Comparison of ENCODE assay signal across 11 mouse cellular contexts in genomic region chr11:108248218-108249046, GRCm38 (mm10).
A peak's percentile ranks its signal among the peaks of the same experiment; 100 is the strongest.
DNase-seq lines count a peak whose midpoint lies in the region; ATAC-seq and TF ChIP-seq lines count a peak whose summit lies in the region.
"Had no signal": no experiment of that assay in that cellular context is flagged by ENCODE, and none has a peak within 500 bp of the region (broad histone marks: within the 10 kb centered on the region; RNA-seq: fewer than 3 reads in every experiment).

No protein-coding gene starts in this region.

- peak; percentile 29 for DNase-seq in lung, postnatal 0 days (ENCODE audit: low spot score)
- DNase-seq in lung, postnatal 36 days, result no peak
- peak; percentile 35 for DNase-seq in thymus, postnatal 14 days
- no peak for DNase-seq in cerebellum, adult 11 months
- DNase-seq in adrenal gland, postnatal 4 days (ENCODE audit: low spot score in 2 of 2), result no peak
- DNase-seq: cerebellum, postnatal 36 days; kidney, postnatal 4 days; left cerebral cortex, postnatal 4 days had no signal

- no peaks in the 10 kb centered on the region for H3K9me3 ChIP-seq in lung, postnatal 0 days (ENCODE audit: low read length)
- no peaks in the 10 kb centered on the region for H3K9me3 ChIP-seq in liver, embryonic 15.5 days (replicated peaks)
- H3K9me3 ChIP-seq in forebrain, embryonic 15.5 days, result no peaks in the 10 kb centered on the region

- H3K4me3 ChIP-seq in lung, postnatal 0 days (ENCODE audit: low read depth, low read length), result no peak overlapping the region
- H3K4me3 ChIP-seq in bone marrow, adult 2 months (replicated peaks; ENCODE audit: control insufficient read depth, low read depth, low read length), result no peak overlapping the region
- no peak overlapping the region; the same call in 1 of the 2 replicates for H3K4me3 ChIP-seq in liver, embryonic 15.5 days (replicated peaks)
- no peak overlapping the region for H3K4me3 ChIP-seq in forebrain, embryonic 15.5 days

- WGBS in lung, postnatal 0 days, result 54% methylated on average over 12 of the region's 12 CpGs
- WGBS in bone marrow, adult 2 months, result 3% methylated on average over 12 of the region's 12 CpGs
- 7% methylated on average over 12 of the region's 12 CpGs for WGBS in liver, embryonic 15.5 days (ENCODE audit: insufficient replicate concordance)
- WGBS in forebrain, embryonic 15.5 days, result 87% methylated on average over 12 of the region's 12 CpGs

- H3K27ac ChIP-seq in lung, postnatal 0 days (ENCODE audit: low read length), result no peak overlapping the region
- peak overlapping the region; percentile 30 for H3K27ac ChIP-seq in bone marrow, adult 2 months (ENCODE audit: control insufficient read depth, insufficient read depth, low read depth, low read length, poor library complexity)
- no peak overlapping the region for H3K27ac ChIP-seq in liver, embryonic 15.5 days (replicated peaks)
- H3K27ac ChIP-seq in forebrain, embryonic 15.5 days (replicated peaks), result no peak overlapping the region

- no peak for TF ChIP-seq POLR2A in bone marrow, adult 2 months (IDR thresholded peaks at IDR 0.05; ENCODE audit: borderline replicate concordance, control insufficient read depth, low read depth, low read length)

- H3K36me3 ChIP-seq in lung, postnatal 0 days (ENCODE audit: insufficient read depth, low read length), result no peaks in the 10 kb centered on the region
- no peaks in the 10 kb centered on the region for H3K36me3 ChIP-seq in liver, embryonic 15.5 days (replicated peaks)
- no peaks in the 10 kb centered on the region for H3K36me3 ChIP-seq in forebrain, embryonic 15.5 days

- ATAC-seq in lung, postnatal 0 days, result no peak
- no peak for ATAC-seq in liver, embryonic 15.5 days (ENCODE audit: insufficient read depth)
- no peak for ATAC-seq in forebrain, embryonic 15.5 days (replicated peaks)

- H3K9ac ChIP-seq in lung, postnatal 0 days (replicated peaks; ENCODE audit: low read depth), result no peak overlapping the region
- no peak overlapping the region for H3K9ac ChIP-seq in liver, embryonic 15.5 days
- H3K9ac ChIP-seq in forebrain, embryonic 15.5 days (replicated peaks), result no peak overlapping the region

- H3K27me3 ChIP-seq in lung, postnatal 0 days (replicated peaks; ENCODE audit: insufficient read depth, low read length), result no peaks in the 10 kb centered on the region
- no peaks in the 10 kb centered on the region for H3K27me3 ChIP-seq in liver, embryonic 15.5 days
- H3K27me3 ChIP-seq in forebrain, embryonic 15.5 days, result no peaks in the 10 kb centered on the region

- TF ChIP-seq CTCF in lung, postnatal 0 days (IDR thresholded peaks at IDR 0.05), result no peak
- no peak for TF ChIP-seq CTCF in bone marrow, adult 2 months (IDR thresholded peaks at IDR 0.05; ENCODE audit: control insufficient read depth, insufficient read depth, low read length)

- no peaks in the 10 kb centered on the region for H3K4me1 ChIP-seq in lung, postnatal 0 days (ENCODE audit: insufficient read depth, low read depth, low read length)
- peaks cover 5% of the 10 kb centered on the region for H3K4me1 ChIP-seq in bone marrow, adult 2 months (ENCODE audit: control insufficient read depth, insufficient read depth, low read length)
- peaks cover 56% of the 10 kb centered on the region for H3K4me1 ChIP-seq in liver, embryonic 15.5 days (replicated peaks)
- H3K4me1 ChIP-seq in forebrain, embryonic 15.5 days, result peaks cover 3% of the 10 kb centered on the region; the same call in 1 of the 2 replicates

- no peak overlapping the region for H3K4me2 ChIP-seq in lung, postnatal 0 days (replicated peaks; ENCODE audit: low read depth, low read length)
- H3K4me2 ChIP-seq in liver, embryonic 15.5 days, result peak overlapping the region; percentile 11; the same call in 1 of the 2 replicates
- H3K4me2 ChIP-seq in forebrain, embryonic 15.5 days (replicated peaks), result no peak overlapping the region

- no peak for TF ChIP-seq EP300 in lung, postnatal 0 days (IDR thresholded peaks at IDR 0.05)

Comparison
In these comparisons a context has a peak if more than half of its experiments do, and no peak if none do; other contexts are left out.
1. DNase-seq: peak in lung, postnatal 0 days (single experiment) and thymus, postnatal 14 days (single experiment); none in lung, postnatal 36 days (single experiment), cerebellum, adult 11 months (single experiment) and adrenal gland, postnatal 4 days (0 of 2).